Mouse (Mus musculus) heart, embryonic 10.5 days (tissue): ENCODE data around the gene Tpst1. TPM values are rescaled to one million over a fixed set of nuclear protein-coding genes. Genes with fewer than 3 reads are reported as not detected.
A peak's percentile ranks its signal among the peaks of the same experiment; 100 is the strongest.

Experiments used
- DNase-seq: peaks from one replicate; pipeline ENCODE4 v3.0.0-alpha.2; 2017; ENCODE audit warnings: low spot score
- H3K27ac ChIP-seq: fragments of 300-500 bp; sonication (generic); 2 replicates; pipeline ENCODE4 v1.5.1; 2016; ENCODE audit warnings: mild to moderate bottlenecking
- H3K27me3 ChIP-seq: fragments of 300-500 bp; sonication (generic); 2 replicates; pipeline ENCODE4 v1.6.1; 2016; ENCODE audit warnings: mild to moderate bottlenecking; ENCODE audit not compliant: poor library complexity, insufficient read depth, severe bottlenecking
- H3K36me3 ChIP-seq: fragments of 300-500 bp; sonication (generic); 2 replicates; pipeline ENCODE4 v1.6.1; 2016; ENCODE audit warnings: mild to moderate bottlenecking, moderate library complexity
- H3K4me1 ChIP-seq: fragments of 300-500 bp; sonication (generic); 2 replicates; pipeline ENCODE4 v1.6.1; 2016; ENCODE audit warnings: mild to moderate bottlenecking
- H3K4me3 ChIP-seq: fragments of 300-500 bp; sonication (generic); 2 replicates; pipeline ENCODE4 v1.5.1; 2016; ENCODE audit warnings: mild to moderate bottlenecking, moderate library complexity
- H3K9me3 ChIP-seq: fragments of 300-500 bp; sonication (generic); 2 replicates; pipeline ENCODE4 v1.6.1; 2016; ENCODE audit warnings: mild to moderate bottlenecking, moderate library complexity
- WGBS: fragments of 180-500 bp; shearing (Covaris S2); methylation state at CpG from one replicate; pipeline ENCODE4 v1.1.7; 2016; 5-methylcytosine and 5-hydroxymethylcytosine counted together
- polyA plus RNA-seq: library from polyadenylated mRNA; unstranded; fragments of >200 nt; fragmentation: Nextera tagmentation; extraction: Ambion mirVana; gene quantifications from 2 replicates; pipeline ENCODE4 v1.2.1, GENCODE M21; 2016

The Tpst1 gene
- polyA plus RNA-seq, 1 experiment from 2014 or later: 44.6 TPM

GRCm38 (mm10) chr5:130043741-130044140 lies 29.4 kb upstream of the Tpst1 start:
- Histone ChIP-seq H3K4me3 (no peak overlapping the region), H3K4me1 (0 out of 2 replicates have a peak, but pooled peaks cover 7% of the 10 kb centered on the region), H3K9me3 (no peaks in the 10 kb centered on the region), H3K27ac (no peak overlapping the region), H3K27me3 (peaks cover 61% of the 10 kb centered on the region), H3K36me3 (peaks cover 76% of the 10 kb centered on the region)
- DNase-seq: no peak
- WGBS: 86% methylated on average over 3 of the region's 3 CpGs

DNA sequence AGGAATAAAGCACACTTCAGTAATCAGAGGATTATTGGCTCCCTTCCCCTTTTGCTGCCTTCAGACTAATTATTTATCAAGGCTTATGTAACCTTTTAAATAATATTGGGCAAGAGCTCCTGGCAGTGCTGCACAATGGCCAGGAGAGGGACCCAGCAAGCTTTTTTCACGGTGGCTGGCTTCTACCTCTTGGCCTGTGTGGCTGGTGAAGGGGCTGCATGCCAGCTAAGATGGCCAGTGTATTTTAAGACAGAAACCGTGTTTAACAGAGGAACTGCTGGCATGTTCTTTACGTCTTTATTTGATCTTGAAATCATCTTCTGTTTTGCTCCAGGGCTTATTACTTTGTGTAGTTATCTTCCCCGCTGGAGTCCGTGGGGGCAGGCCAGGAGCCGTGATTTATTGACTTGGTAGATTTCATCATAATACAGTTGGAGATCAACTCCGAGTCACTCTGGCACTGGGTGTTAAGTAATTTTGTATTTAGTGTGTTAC lies 28.9 kb upstream of the Tpst1 start:
- peaks cover 80% of the 10 kb centered on the region for H3K36me3 ChIP-seq
- no peak overlapping the region for H3K4me3 ChIP-seq
- H3K9me3 ChIP-seq: no peaks in the 10 kb centered on the region
- H3K27me3 ChIP-seq: peaks cover 66% of the 10 kb centered on the region
- no peak for DNase-seq
- H3K4me1 ChIP-seq: 0 out of 2 replicates have a peak, but pooled peaks cover 7% of the 10 kb centered on the region
- 89% methylated on average over 7 of the region's 7 CpGs for WGBS
- no peak overlapping the region for H3K27ac ChIP-seq

DNA sequence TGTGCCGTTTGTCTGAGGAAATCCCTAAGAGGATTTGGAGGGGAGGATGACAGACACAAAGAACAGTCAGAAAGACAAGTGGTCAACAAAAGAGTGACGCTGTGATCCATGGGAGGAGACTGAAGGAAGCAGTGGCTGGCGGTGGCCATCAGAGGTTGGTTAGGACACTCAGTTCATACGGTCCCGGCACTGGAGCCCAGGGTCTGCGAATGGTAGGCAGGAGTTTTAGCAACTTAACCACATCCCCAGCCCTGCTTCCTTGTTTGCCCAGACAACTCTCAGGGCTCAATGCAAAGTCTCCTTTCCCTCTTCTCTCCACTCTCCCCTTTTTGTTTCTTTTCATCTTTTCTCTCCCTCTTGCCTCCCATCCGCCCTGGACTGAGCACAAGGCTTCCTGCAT lies 27.0 kb upstream of the Tpst1 start:
- Histone ChIP-seq H3K4me3 (no peak overlapping the region), H3K4me1 (0 out of 2 replicates have a peak, but pooled peaks cover 7% of the 10 kb centered on the region), H3K27ac (no peak overlapping the region), H3K9me3 (no peaks in the 10 kb centered on the region), H3K36me3 (peaks cover 75% of the 10 kb centered on the region), H3K27me3 (peaks cover 66% of the 10 kb centered on the region)
- 78% methylated on average over 7 of the region's 7 CpGs for WGBS
- DNase-seq: no peak

GRCm38 (mm10) chr5:130046589-130046988 lies 26.5 kb upstream of the Tpst1 start:
- 47% methylated on average over 10 of the region's 10 CpGs for WGBS
- H3K27me3 ChIP-seq: peaks cover 70% of the 10 kb centered on the region
- H3K4me3 ChIP-seq: no peak overlapping the region
- peaks cover 75% of the 10 kb centered on the region for H3K36me3 ChIP-seq
- DNase-seq: peak; percentile 87
- H3K9me3 ChIP-seq: no peaks in the 10 kb centered on the region
- no peak overlapping the region for H3K27ac ChIP-seq
- 0 out of 2 replicates have a peak, but pooled peaks cover 7% of the 10 kb centered on the region for H3K4me1 ChIP-seq

DNA sequence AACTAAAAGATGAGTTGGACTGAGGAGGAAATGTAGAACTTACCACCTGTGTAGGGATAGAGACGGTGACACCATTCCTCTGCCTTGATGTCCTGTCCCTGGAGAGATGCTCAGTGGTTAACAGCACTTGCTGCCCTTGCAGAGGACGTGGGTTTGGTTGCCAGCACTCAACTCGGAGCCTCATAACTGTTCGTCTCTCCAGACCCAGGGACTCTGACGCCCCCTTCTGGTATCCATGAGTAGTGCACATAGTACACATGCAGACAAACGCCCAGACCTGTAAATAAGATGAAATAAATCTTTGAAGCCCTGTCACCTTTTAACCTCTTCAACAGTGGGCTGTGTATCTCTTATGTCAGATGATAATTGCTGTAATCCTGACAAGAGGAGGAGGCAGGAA lies 26.1 kb upstream of the Tpst1 start:
- H3K4me3 ChIP-seq: no peak overlapping the region
- H3K36me3 ChIP-seq: peaks cover 73% of the 10 kb centered on the region
- H3K9me3 ChIP-seq: no peaks in the 10 kb centered on the region
- H3K4me1 ChIP-seq: 0 out of 2 replicates have a peak, but pooled peaks cover 7% of the 10 kb centered on the region
- no peak for DNase-seq
- no peak overlapping the region for H3K27ac ChIP-seq
- H3K27me3 ChIP-seq: peaks cover 74% of the 10 kb centered on the region
- 71% methylated on average over 6 of the region's 6 CpGs for WGBS

GRCm38 (mm10) chr5:130048786-130049520 lies 24.2 kb upstream of the Tpst1 start:
- no peak overlapping the region for H3K27ac ChIP-seq
- no peak overlapping the region for H3K4me3 ChIP-seq
- H3K36me3 ChIP-seq: peaks cover 56% of the 10 kb centered on the region
- 87% methylated on average over 15 of the region's 15 CpGs for WGBS
- no peak for DNase-seq
- H3K27me3 ChIP-seq: peaks cover 70% of the 10 kb centered on the region
- no peaks in the 10 kb centered on the region for H3K9me3 ChIP-seq
- 0 out of 2 replicates have a peak, but pooled peaks cover 7% of the 10 kb centered on the region for H3K4me1 ChIP-seq

- H3K4me3 ChIP-seq: no peak overlapping the region
- H3K9me3 ChIP-seq: no peaks in the 10 kb centered on the region
- H3K36me3 ChIP-seq: peaks cover 51% of the 10 kb centered on the region
- DNase-seq: no peak
- 0 out of 2 replicates have a peak, but pooled peaks cover 7% of the 10 kb centered on the region for H3K4me1 ChIP-seq
- 58% methylated on average over 6 of the region's 6 CpGs for WGBS
- peaks cover 65% of the 10 kb centered on the region for H3K27me3 ChIP-seq
- no peak overlapping the region for H3K27ac ChIP-seq
These were observed 22.7 kb upstream of the Tpst1 start for GRCm38 (mm10) chr5:130050416-130050815.

- H3K4me3 ChIP-seq: no peak overlapping the region
- H3K36me3 ChIP-seq: peaks cover 50% of the 10 kb centered on the region
- H3K4me1 ChIP-seq: 0 out of 2 replicates have a peak, but pooled peaks cover 5% of the 10 kb centered on the region
- H3K27me3 ChIP-seq: peaks cover 59% of the 10 kb centered on the region
- DNase-seq: no peak
- H3K9me3 ChIP-seq: no peaks in the 10 kb centered on the region
- H3K27ac ChIP-seq: no peak overlapping the region
- WGBS: 81% methylated on average over 15 of the region's 15 CpGs
These were observed 21.9 kb upstream of the Tpst1 start for GRCm38 (mm10) chr5:130051073-130051860.

DNA sequence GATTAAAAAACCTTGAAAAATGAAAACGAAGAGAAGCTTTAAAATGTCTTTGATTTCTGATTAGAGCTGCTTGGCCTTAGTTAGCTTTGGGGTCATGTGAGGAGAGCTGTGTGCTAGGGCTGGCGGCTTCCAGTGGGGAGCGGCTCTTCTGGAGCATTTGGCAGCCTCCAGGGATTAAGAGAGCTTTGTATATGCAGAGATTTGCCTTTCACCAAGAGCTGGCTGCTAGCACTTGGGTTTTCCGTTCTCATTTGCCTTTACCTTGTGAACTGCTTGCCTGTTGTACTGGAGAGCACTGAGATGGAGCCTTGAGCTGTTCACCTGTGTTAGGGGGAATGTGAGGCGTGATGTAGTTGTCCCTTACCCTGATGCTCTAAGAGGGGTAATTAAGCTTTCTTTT lies 20.6 kb upstream of the Tpst1 start:
- DNase-seq: no peak
- peaks cover 39% of the 10 kb centered on the region for H3K36me3 ChIP-seq
- no peak overlapping the region for H3K27ac ChIP-seq
- no peak overlapping the region for H3K4me3 ChIP-seq
- no peaks in the 10 kb centered on the region for H3K9me3 ChIP-seq
- peaks cover 59% of the 10 kb centered on the region for H3K27me3 ChIP-seq
- H3K4me1 ChIP-seq: no peaks in the 10 kb centered on the region
- WGBS: 77% methylated on average over 5 of the region's 5 CpGs

- Histone ChIP-seq H3K9me3 (no peaks in the 10 kb centered on the region), H3K4me3 (no peak overlapping the region), H3K4me1 (no peaks in the 10 kb centered on the region), H3K36me3 (peaks cover 40% of the 10 kb centered on the region), H3K27me3 (peaks cover 59% of the 10 kb centered on the region), H3K27ac (no peak overlapping the region)
- WGBS: 80% methylated on average over 6 of the region's 6 CpGs
- DNase-seq: no peak
These were observed 20.2 kb upstream of the Tpst1 start for GRCm38 (mm10) chr5:130052955-130053354.

- WGBS: 92% methylated on average over 4 of the region's 4 CpGs
- no peaks in the 10 kb centered on the region for H3K9me3 ChIP-seq
These were observed 17.4 kb upstream of the Tpst1 start for GRCm38 (mm10) chr5:130055688-130056087.

GRCm38 (mm10) chr5:130056303-130056702 lies 16.8 kb upstream of the Tpst1 start:
- Histone ChIP-seq H3K27ac (no peak overlapping the region), H3K36me3 (peaks cover 37% of the 10 kb centered on the region), H3K4me3 (no peak overlapping the region), H3K9me3 (no peaks in the 10 kb centered on the region), H3K4me1 (peaks cover 13% of the 10 kb centered on the region), H3K27me3 (peaks cover 32% of the 10 kb centered on the region)
- 88% methylated on average over 2 of the region's 2 CpGs for WGBS
- no peak for DNase-seq

More at GRCm38 (mm10) chr5:130055688-130056087, 17.4 kb upstream of the Tpst1 start:
- Histone ChIP-seq H3K27ac (no peak overlapping the region), H3K36me3 (peaks cover 40% of the 10 kb centered on the region), H3K4me3 (no peak overlapping the region), H3K27me3 (peaks cover 38% of the 10 kb centered on the region), H3K4me1 (peaks cover 13% of the 10 kb centered on the region)
- DNase-seq: no peak
